Comparison of ENCODE assay signal across 7 mouse cellular contexts in the genomic region with DNA sequence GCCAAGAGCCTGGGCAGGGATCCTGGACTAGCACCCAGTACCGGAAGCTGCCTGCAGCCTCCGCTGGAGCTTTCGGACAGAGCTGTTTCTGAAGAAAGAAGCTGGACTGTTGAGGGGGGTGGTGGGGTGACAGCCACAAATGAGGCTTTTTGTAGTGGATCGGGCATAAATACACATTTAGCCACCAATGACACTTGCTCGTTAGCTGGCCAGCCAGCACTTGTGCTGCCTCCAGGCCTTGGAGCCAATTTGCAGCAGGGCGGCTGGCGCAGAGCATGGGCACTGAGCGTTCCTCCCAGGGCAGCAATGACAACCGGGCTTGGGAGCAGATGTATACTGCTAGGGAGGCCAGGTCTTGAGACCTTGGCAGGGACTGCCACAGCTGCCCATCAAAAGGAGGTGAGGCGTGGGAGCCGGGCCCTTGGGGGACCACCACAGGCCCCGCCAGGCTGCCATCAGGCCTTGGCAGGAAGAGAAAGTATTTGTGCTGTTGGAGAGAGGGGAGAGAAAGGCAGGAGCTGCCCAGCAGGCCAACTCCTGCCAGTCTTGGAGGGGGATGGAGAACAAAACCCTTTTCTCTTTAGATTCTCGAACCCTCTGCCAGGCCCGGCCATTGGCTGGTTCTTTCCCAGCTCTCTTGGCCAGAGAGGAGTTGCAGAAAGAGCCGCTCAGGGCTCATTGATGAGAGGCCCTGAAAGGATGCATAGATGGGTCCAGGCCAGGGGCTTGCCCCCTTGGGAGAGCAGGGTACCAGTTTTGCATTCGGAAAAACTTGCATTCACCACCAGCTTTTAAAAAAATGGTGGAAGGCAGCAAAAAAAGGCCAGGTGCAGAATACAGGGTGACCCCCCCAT. TPM values are rescaled to one million over a fixed set of nuclear protein-coding genes. Genes with fewer than 3 reads are reported as not detected.
A peak's percentile ranks its signal among the peaks of the same experiment; 100 is the strongest.
DNase-seq lines count a peak whose midpoint lies in the region; ATAC-seq lines count a peak whose summit lies in the region.

No protein-coding gene starts in this region.

- no peaks in the 10 kb centered on the region for H3K9me3 ChIP-seq in neural tube, embryonic 15.5 days (replicated peaks)
- no peaks in the 10 kb centered on the region for H3K9me3 ChIP-seq in intestine, embryonic 16.5 days (ENCODE audit: control insufficient read depth, low read length)

- peak; percentile 11 for DNase-seq in ovary, adult 18-20 months (ENCODE audit: low spot score)
- no peak for DNase-seq in ovary, postnatal 10 days (ENCODE audit: low spot score)
- peak; percentile 50 to 77 for DNase-seq in cerebellum, postnatal 4 days (ENCODE audit: low spot score in 2 of 2)
- DNase-seq in layer of hippocampus, adult 9-10 months (ENCODE audit: low spot score) = peak; percentile 29
- DNase-seq in natural killer cell, adult 2 months (ENCODE audit: low spot score in 2 of 2) = no peak

- ATAC-seq in neural tube, embryonic 15.5 days (ENCODE audit: low FRiP score) = peak; percentile 94
- no peak for ATAC-seq in intestine, embryonic 16.5 days

- H3K4me3 ChIP-seq in neural tube, embryonic 15.5 days (replicated peaks) = no peak overlapping the region
- no peak overlapping the region for H3K4me3 ChIP-seq in intestine, embryonic 16.5 days (ENCODE audit: low read length)

- no peak overlapping the region for H3K9ac ChIP-seq in neural tube, embryonic 15.5 days (replicated peaks)
- H3K9ac ChIP-seq in intestine, embryonic 16.5 days (ENCODE audit: low read depth, low read length) = no peak overlapping the region

- no peak overlapping the region for H3K4me2 ChIP-seq in neural tube, embryonic 15.5 days
- H3K4me2 ChIP-seq in intestine, embryonic 16.5 days (ENCODE audit: low read depth, low read length) = no peak overlapping the region

- H3K27ac ChIP-seq in neural tube, embryonic 15.5 days (replicated peaks) = peak overlapping the region; percentile 58
- H3K27ac ChIP-seq in intestine, embryonic 16.5 days (ENCODE audit: low read length) = no peak overlapping the region

- H3K27me3 ChIP-seq in neural tube, embryonic 15.5 days (replicated peaks) = no peaks in the 10 kb centered on the region
- H3K27me3 ChIP-seq in intestine, embryonic 16.5 days (replicated peaks; ENCODE audit: control insufficient read depth, insufficient read depth, low read length) = no peaks in the 10 kb centered on the region

- no peaks in the 10 kb centered on the region for H3K36me3 ChIP-seq in neural tube, embryonic 15.5 days
- no peaks in the 10 kb centered on the region for H3K36me3 ChIP-seq in intestine, embryonic 16.5 days (ENCODE audit: control insufficient read depth, insufficient read depth, low read length)

- WGBS in neural tube, embryonic 15.5 days = 56% methylated on average over 16 of the region's 16 CpGs
- 77% methylated on average over 16 of the region's 16 CpGs for WGBS in intestine, embryonic 16.5 days

- H3K4me1 ChIP-seq in neural tube, embryonic 15.5 days = peaks cover 17% of the 10 kb centered on the region
- H3K4me1 ChIP-seq in intestine, embryonic 16.5 days (ENCODE audit: control insufficient read depth, insufficient read depth, low read length) = no peaks in the 10 kb centered on the region

RNA-seq across cellular contexts. Expression of a gene that starts 45.9 kb away (rescaled TPM):
- 132 and 151 TPM in 2 replicates for polyA plus RNA-seq in neural tube, embryonic 15.5 days (2015; fragmentation: Nextera tagmentation; extraction: Ambion mirVana)
- 184 and 188 TPM in 2 replicates for polyA plus RNA-seq in intestine, embryonic 16.5 days (2015; fragmentation: Nextera tagmentation; extraction: Ambion mirVana)

Comparison
In these comparisons a context has a peak if more than half of its experiments do, and no peak if none do; other contexts are left out.
1. DNase-seq: peak in ovary, adult 18-20 months (single experiment), cerebellum, postnatal 4 days (2 of 2) and layer of hippocampus, adult 9-10 months (single experiment); none in ovary, postnatal 10 days (single experiment) and natural killer cell, adult 2 months (0 of 2).